Mouse (Mus musculus) liver, embryonic 13.5 days (tissue): Measurements from ENCODE around the gene 1700025C18Rik. TPM values are rescaled to one million over a fixed set of nuclear protein-coding genes. Genes with fewer than 3 reads are reported as not detected.
A peak's percentile ranks its signal among the peaks of the same experiment; 100 is the strongest.

Source experiments
- ATAC-seq: fragments of 200-750 bp; cut with Nextera tagmentation; 2 replicates; pipeline ENCODE4 v1.8.0; 2017; ENCODE audit warnings: low read depth, mild to moderate bottlenecking, moderate number of reproducible peaks, moderate library complexity
- DNase-seq: peaks from one replicate; pipeline ENCODE4 v3.0.0; 2022
- H3K27ac ChIP-seq: fragments of 300-500 bp; sonication (generic); 2 replicates; pipeline ENCODE4 v1.5.1; 2015; ENCODE audit warnings: moderate library complexity, mild to moderate bottlenecking, inconsistent platforms
- H3K27me3 ChIP-seq: fragments of 300-500 bp; sonication (generic); 2 replicates; pipeline ENCODE4 v1.6.1; 2015; ENCODE audit warnings: mild to moderate bottlenecking, inconsistent platforms
- H3K36me3 ChIP-seq: fragments of 300-500 bp; sonication (generic); 2 replicates; pipeline ENCODE4 v1.6.1; 2015; ENCODE audit warnings: mild to moderate bottlenecking, inconsistent platforms
- H3K4me1 ChIP-seq: fragments of 300-500 bp; sonication (generic); replicated peaks from 2 replicates; pipeline ENCODE4 v1.6.1; 2015; ENCODE audit warnings: inconsistent platforms
- H3K4me2 ChIP-seq: fragments of 300-500 bp; sonication (generic); 2 replicates; pipeline ENCODE4 v1.6.1; 2015; ENCODE audit warnings: inconsistent platforms, mild to moderate bottlenecking, moderate library complexity
- H3K4me3 ChIP-seq: fragments of 300-500 bp; sonication (generic); replicated peaks from 2 replicates; pipeline ENCODE4 v1.5.1; 2015; ENCODE audit warnings: mild to moderate bottlenecking, inconsistent platforms
- H3K9ac ChIP-seq: fragments of 300-500 bp; sonication (generic); 2 replicates; pipeline ENCODE4 v1.6.1; 2015; ENCODE audit warnings: mild to moderate bottlenecking, inconsistent platforms
- H3K9me3 ChIP-seq: fragments of 300-500 bp; sonication (generic); replicated peaks from 2 replicates; pipeline ENCODE4 v1.6.1; 2016; ENCODE audit warnings: inconsistent platforms
- WGBS: fragments of 180-500 bp; shearing (Covaris S2); methylation state at CpG from one replicate; pipeline ENCODE4 v1.1.7; 2015; ENCODE audit not compliant: insufficient replicate concordance; 5-methylcytosine and 5-hydroxymethylcytosine counted together
- polyA plus RNA-seq: library from polyadenylated mRNA; unstranded; fragments of >200 nt; fragmentation: Nextera tagmentation; extraction: Ambion mirVana; gene quantifications from 2 replicates; pipeline ENCODE4 v1.2.1, GENCODE M21; 2015

The 1700025C18Rik gene
- polyA plus RNA-seq, 1 experiment from 2014 or later: not detected

GRCm38 (mm10) chr2:165056377-165057085 lies 34.0 kb downstream of the 1700025C18Rik start:
- Histone ChIP-seq H3K9me3 (peaks cover 7% of the 10 kb centered on the region; the same call in 1 of the 2 replicates), H3K4me3 (peak overlapping the region; percentile 42), H3K9ac (no peak overlapping the region), H3K36me3 (no peaks in the 10 kb centered on the region), H3K27me3 (peaks cover 33% of the 10 kb centered on the region), H3K27ac (no peak overlapping the region), H3K4me1 (peaks cover 12% of the 10 kb centered on the region; the same call in 1 of the 2 replicates), H3K4me2 (peak overlapping the region; percentile 45)
- WGBS: 48% methylated on average over 14 of the region's 14 CpGs
- ATAC-seq (no peak), DNase-seq (no peak)

- Histone ChIP-seq H3K9ac (no peak overlapping the region), H3K27me3 (peaks cover 37% of the 10 kb centered on the region), H3K4me2 (peak overlapping the region; percentile 45), H3K27ac (no peak overlapping the region), H3K9me3 (peaks cover 7% of the 10 kb centered on the region; the same call in 1 of the 2 replicates), H3K4me3 (peak overlapping the region; percentile 42), H3K4me1 (peaks cover 12% of the 10 kb centered on the region; the same call in 1 of the 2 replicates), H3K36me3 (no peaks in the 10 kb centered on the region)
- ATAC-seq (0 out of 2 replicates have a peak, but pooled peaks have one; percentile 31), DNase-seq (no peak)
- 4% methylated on average over 7 of the region's 7 CpGs for WGBS
Observed at GRCm38 (mm10) chr2:165055905-165056304, 34.6 kb downstream of the 1700025C18Rik start.

DNA sequence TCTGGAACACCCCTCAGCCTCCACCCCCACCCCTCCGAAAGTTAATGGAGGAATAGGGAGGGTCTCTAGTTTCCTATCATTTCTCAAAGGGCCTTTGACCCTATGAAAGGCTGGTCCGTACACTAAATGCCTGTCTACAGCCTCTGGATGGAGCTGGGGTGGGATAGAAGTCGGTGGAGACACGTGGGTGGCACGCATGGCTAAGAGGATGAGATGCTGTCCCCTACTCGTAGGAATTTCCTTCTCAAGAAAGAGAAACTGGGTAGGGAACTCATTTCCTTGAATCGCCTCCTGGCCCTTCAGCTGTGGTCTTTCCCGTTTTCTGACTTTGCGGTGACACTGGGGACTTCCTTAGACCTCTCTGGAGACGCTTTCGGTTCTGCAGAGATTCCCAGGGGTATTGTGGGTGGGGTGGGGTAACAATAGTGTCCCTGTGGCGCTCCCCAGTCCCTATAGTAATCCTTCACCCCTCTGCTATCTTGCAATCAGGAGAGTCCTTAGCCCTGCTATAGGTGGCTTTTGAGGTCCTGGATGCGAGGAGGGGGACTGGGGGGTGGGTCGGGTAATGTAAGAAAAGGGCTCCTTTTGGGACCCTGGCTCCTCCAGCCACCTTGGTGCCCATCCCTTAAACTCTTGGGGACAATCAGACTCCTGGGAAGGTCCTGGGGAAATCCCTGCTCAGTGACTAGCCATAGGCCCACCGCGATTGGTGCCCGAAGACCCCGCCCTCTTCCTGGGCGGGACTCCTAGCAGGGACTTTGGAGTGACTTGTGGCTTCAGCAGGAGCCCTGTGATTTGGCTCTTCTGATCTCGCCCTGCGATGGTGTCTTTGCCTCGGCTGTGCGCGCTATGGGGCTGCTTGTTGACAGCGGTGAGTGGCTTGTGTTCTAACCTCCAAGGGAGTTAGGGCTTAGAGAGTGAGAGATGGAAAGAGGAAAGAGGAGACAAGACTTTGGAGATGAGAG lies 35.4 kb downstream of the 1700025C18Rik start, which contains the start of gene Cd40:
Gene Cd40, plus strand, starts transcription at position 740 of the 965 bp plus-strand sequence.
- H3K36me3 ChIP-seq: no peaks in the 10 kb centered on the region
- peaks cover 7% of the 10 kb centered on the region; the same call in 1 of the 2 replicates for H3K9me3 ChIP-seq
- H3K9ac ChIP-seq: no peak within 1 kb of the TSS
- H3K4me2 ChIP-seq: peak within 1 kb of the TSS; percentile 45
- 5% methylated on average over 25 of the region's 25 CpGs for WGBS
- ATAC-seq: peak; percentile 68
- H3K4me1 ChIP-seq: peaks cover 12% of the 10 kb centered on the region; the same call in 1 of the 2 replicates
- H3K27me3 ChIP-seq: peaks cover 37% of the 10 kb centered on the region
- no peak for DNase-seq
- no peak within 1 kb of the TSS for H3K27ac ChIP-seq
- peak within 1 kb of the TSS; percentile 42 for H3K4me3 ChIP-seq

DNA sequence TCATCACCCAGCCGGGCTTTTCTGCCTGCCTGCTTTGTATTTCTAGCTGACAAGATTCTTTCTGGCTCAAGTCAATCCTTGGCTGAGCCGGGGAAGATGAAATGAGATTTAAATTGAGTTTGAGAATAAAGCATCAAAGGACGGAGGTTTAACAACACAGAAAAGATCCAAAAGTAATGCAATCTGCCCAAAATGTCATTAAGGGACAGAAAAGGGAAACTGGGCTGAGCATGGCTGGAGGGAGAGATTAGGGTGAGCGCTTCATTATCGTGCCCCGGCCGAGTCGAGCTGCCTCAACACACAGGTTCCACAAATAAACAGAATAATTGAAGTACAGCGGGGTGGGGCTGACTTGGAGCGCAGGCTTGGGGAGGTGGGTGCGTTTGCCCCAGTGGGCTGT lies 39.0 kb downstream of the 1700025C18Rik start:
- Histone ChIP-seq H3K27me3 (peaks cover 37% of the 10 kb centered on the region), H3K4me1 (peaks cover 11% of the 10 kb centered on the region; the same call in 1 of the 2 replicates), H3K9me3 (peaks cover 7% of the 10 kb centered on the region; the same call in 1 of the 2 replicates), H3K9ac (no peak overlapping the region), H3K27ac (no peak overlapping the region), H3K4me3 (no peak overlapping the region), H3K4me2 (no peak overlapping the region), H3K36me3 (no peaks in the 10 kb centered on the region)
- ATAC-seq: no peak
- WGBS: 32% methylated on average over 11 of the region's 11 CpGs
- DNase-seq: no peak

DNA sequence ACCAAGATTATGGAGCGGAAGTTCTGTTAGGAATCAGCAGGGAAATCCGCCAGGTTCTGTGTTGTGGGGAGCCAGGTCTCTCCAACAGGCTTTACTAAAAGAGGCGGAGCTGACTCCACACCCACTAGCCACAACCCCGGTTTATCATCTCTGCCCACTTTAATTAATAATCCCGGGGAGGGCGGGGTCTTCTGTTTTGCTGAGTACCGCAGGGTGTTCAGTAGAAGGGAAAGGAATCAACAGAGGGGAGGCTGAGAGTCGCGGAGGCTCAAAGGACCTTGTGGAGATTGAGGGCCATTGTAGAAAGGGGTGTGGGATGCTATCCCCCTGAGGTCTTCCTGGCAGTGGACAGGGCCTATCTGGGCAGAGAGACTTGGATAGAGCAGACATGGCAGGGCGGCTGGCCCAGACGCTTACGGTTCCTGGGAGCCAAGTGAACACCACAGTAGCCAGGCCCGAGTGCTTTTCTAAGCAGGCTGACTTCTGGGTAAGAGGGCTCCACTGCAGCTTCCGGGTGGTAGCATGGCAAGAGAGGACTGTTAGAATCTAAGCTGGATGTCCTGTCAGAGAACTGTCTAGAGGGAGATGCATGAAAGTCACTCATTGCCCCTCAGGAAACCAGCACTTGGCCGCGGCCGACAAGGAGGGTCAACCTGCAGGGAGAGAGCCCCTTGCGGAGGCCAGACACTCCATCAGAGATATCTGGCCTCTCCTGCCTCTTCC lies 39.6 kb downstream of the 1700025C18Rik start:
- 61% methylated on average over 18 of the region's 18 CpGs for WGBS
- Histone ChIP-seq H3K4me3 (no peak overlapping the region), H3K27ac (no peak overlapping the region), H3K4me1 (0 out of 2 replicates have a peak, but pooled peaks cover 5% of the 10 kb centered on the region), H3K36me3 (no peaks in the 10 kb centered on the region), H3K9me3 (peaks cover 7% of the 10 kb centered on the region; the same call in 1 of the 2 replicates), H3K27me3 (peaks cover 31% of the 10 kb centered on the region), H3K9ac (no peak overlapping the region), H3K4me2 (no peak overlapping the region)
- ATAC-seq: no peak
- DNase-seq: no peak

DNA sequence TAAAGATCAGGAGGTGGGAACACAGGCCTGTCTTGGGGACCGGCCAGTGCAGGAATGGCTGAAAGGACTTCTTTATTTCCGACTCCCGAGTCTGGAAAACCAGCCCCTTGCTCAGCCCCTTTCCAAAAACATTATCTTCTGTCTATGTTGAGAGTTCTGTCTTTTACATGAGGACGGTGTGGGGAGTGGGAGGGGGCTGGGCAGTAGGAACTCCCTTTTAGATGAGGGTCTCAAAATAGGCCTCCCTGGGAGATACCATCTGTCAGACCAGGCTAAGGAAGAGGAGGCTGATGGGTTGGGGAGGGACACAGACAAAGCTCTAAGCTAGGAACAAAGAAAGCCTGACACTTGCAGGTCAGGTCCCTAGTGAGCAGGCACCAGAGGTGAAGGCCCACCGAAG lies 41.5 kb downstream of the 1700025C18Rik start:
- no peak for DNase-seq
- Histone ChIP-seq H3K9me3 (0 out of 2 replicates have a peak, but pooled peaks cover 4% of the 10 kb centered on the region), H3K4me1 (no peaks in the 10 kb centered on the region), H3K4me2 (no peak overlapping the region), H3K9ac (no peak overlapping the region), H3K36me3 (no peaks in the 10 kb centered on the region), H3K27me3 (peaks cover 18% of the 10 kb centered on the region), H3K4me3 (no peak overlapping the region), H3K27ac (no peak overlapping the region)
- no peak for ATAC-seq
- WGBS: 57% methylated on average over 5 of the region's 5 CpGs

GRCm38 (mm10) chr2:165043729-165044128 lies 46.8 kb downstream of the 1700025C18Rik start:
- ATAC-seq (no peak), DNase-seq (no peak)
- Histone ChIP-seq H3K4me3 (no peak overlapping the region), H3K27ac (no peak overlapping the region), H3K4me1 (no peaks in the 10 kb centered on the region), H3K27me3 (peaks cover 9% of the 10 kb centered on the region), H3K4me2 (no peak overlapping the region), H3K9me3 (no peaks in the 10 kb centered on the region), H3K36me3 (no peaks in the 10 kb centered on the region), H3K9ac (no peak overlapping the region)
- 46% methylated on average over 2 of the region's 2 CpGs for WGBS

GRCm38 (mm10) chr2:165043090-165043636 lies 47.4 kb downstream of the 1700025C18Rik start:
- DNase-seq (no peak), ATAC-seq (no peak)
- Histone ChIP-seq H3K27ac (no peak overlapping the region), H3K4me3 (no peak overlapping the region), H3K4me1 (no peaks in the 10 kb centered on the region), H3K9me3 (no peaks in the 10 kb centered on the region), H3K4me2 (no peak overlapping the region), H3K9ac (no peak overlapping the region), H3K36me3 (no peaks in the 10 kb centered on the region), H3K27me3 (peaks cover 9% of the 10 kb centered on the region)
- WGBS: 28% methylated on average over 17 of the region's 17 CpGs

DNA sequence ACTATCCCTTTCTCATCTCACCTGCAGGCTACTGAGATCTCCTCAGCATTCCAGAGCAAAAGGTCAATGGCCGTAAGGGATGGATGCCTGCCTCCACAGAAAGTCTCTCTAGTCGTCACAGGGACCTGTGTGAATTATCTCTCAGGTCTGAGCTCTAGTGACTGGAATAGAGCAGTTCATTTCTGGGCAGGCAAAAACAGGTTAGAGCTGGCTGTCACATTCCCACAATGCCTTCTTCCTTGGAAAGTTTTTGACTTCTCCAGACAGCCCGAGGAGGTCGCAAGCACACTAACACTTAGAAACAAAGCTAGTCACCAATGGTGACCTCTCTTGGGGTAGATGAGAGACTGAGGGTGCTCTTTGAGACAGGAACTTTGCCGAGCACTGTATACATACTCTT lies 48.4 kb downstream of the 1700025C18Rik start:
- H3K4me2 ChIP-seq: no peak overlapping the region
- ATAC-seq (no peak), DNase-seq (no peak)
- no peak overlapping the region for H3K27ac ChIP-seq
- no peaks in the 10 kb centered on the region for H3K4me1 ChIP-seq
- H3K36me3 ChIP-seq: no peaks in the 10 kb centered on the region
- H3K9ac ChIP-seq: no peak overlapping the region
- peaks cover 13% of the 10 kb centered on the region for H3K27me3 ChIP-seq
- no peak overlapping the region for H3K4me3 ChIP-seq
- no peaks in the 10 kb centered on the region for H3K9me3 ChIP-seq
- WGBS: 52% methylated on average over 5 of the region's 5 CpGs

DNA sequence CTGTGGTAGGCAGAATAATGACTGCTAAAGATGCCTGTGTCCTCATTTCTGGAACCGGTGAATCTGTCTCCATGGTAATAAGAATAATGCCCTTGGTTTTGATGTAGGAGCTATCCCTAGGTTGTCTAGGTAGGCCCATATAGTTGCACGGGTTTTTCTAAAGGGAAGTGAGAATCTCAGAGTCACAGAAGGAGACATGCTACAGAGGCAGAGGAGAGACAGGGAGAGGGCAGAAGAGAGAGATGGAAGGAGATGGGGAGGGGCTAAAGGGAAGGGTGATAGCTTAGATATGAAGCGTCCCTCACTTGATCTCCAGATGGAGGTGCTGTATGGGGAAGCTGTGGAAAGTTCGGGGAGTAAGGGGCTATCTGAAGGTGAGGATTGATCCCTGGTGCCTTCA lies 53.1 kb downstream of the 1700025C18Rik start:
- Histone ChIP-seq H3K27ac (no peak overlapping the region), H3K4me3 (no peak overlapping the region), H3K36me3 (no peaks in the 10 kb centered on the region), H3K4me1 (peaks cover 26% of the 10 kb centered on the region), H3K9ac (no peak overlapping the region), H3K27me3 (peaks cover 8% of the 10 kb centered on the region), H3K4me2 (no peak overlapping the region), H3K9me3 (no peaks in the 10 kb centered on the region)
- no peak for DNase-seq
- no peak for ATAC-seq
- 41% methylated on average over 4 of the region's 4 CpGs for WGBS
